ENCODE assay signal across 10 mouse cellular contexts in genomic region chr15:99735631-99736030, GRCm38 (mm10). TPM values are rescaled to one million over a fixed set of nuclear protein-coding genes. Genes with fewer than 3 reads are reported as not detected.
DNase-seq lines count a peak whose midpoint lies in the region; ATAC-seq lines count a peak whose summit lies in the region.
"Had no signal": no experiment of that assay in that cellular context is flagged by ENCODE, and none has a peak within 500 bp of the region (broad histone marks: within the 10 kb centered on the region; RNA-seq: fewer than 3 reads in every experiment).

No protein-coding gene starts in this region.

- no peak for ATAC-seq in megakaryocyte progenitor cell, adult 5-6 weeks (replicated peaks; ENCODE audit: poor library complexity)

- 90% methylated on average over 2 of the region's 2 CpGs for WGBS in forebrain, embryonic 10.5 days
- WGBS in limb, embryonic 10.5 days, result 87% methylated on average over 2 of the region's 2 CpGs

- H3K36me3 ChIP-seq in forebrain, embryonic 10.5 days (replicated peaks), result peaks cover 98% of the 10 kb centered on the region
- H3K36me3 ChIP-seq in limb, embryonic 10.5 days, result peaks cover 98% of the 10 kb centered on the region

- H3K27ac ChIP-seq in forebrain, embryonic 10.5 days, result no peak overlapping the region
- H3K27ac ChIP-seq in limb, embryonic 10.5 days, result no peak overlapping the region
- H3K27ac ChIP-seq: embryonic facial prominence, embryonic 15.5 days had no signal

- H3K4me1 ChIP-seq in forebrain, embryonic 10.5 days, result no peaks in the 10 kb centered on the region
- no peaks in the 10 kb centered on the region for H3K4me1 ChIP-seq in limb, embryonic 10.5 days
- H3K4me1 ChIP-seq: embryonic facial prominence, embryonic 15.5 days had no signal

- DNase-seq in adrenal gland, adult 8-10 months, result peak; percentile 100
- peak; percentile 100 for DNase-seq in cerebellum, adult 9-11 months
- DNase-seq in heart, postnatal 36 days, result peak; percentile 100
- peak; percentile 100 for DNase-seq in left cerebral cortex, adult 9 months (ENCODE audit: low spot score in 2 of 2)
- peak; percentile 100 for DNase-seq in right cerebral cortex, postnatal 4 days
- DNase-seq in forebrain, embryonic 10.5 days (ENCODE audit: extremely low spot score, low spot score), result no peak
- no peak for DNase-seq in limb, embryonic 10.5 days (ENCODE audit: low spot score)

- no peaks in the 10 kb centered on the region for H3K9me3 ChIP-seq in forebrain, embryonic 10.5 days
- no peaks in the 10 kb centered on the region for H3K9me3 ChIP-seq in limb, embryonic 10.5 days (replicated peaks)
- H3K9me3 ChIP-seq: embryonic facial prominence, embryonic 15.5 days had no signal

- no peaks in the 10 kb centered on the region for H3K27me3 ChIP-seq in forebrain, embryonic 10.5 days (ENCODE audit: poor library complexity, severe bottlenecking)
- H3K27me3 ChIP-seq in limb, embryonic 10.5 days (ENCODE audit: low read depth, poor library complexity, severe bottlenecking), result no peaks in the 10 kb centered on the region
- H3K27me3 ChIP-seq: embryonic facial prominence, embryonic 15.5 days had no signal

- H3K4me3 ChIP-seq in forebrain, embryonic 10.5 days, result no peak overlapping the region
- no peak overlapping the region for H3K4me3 ChIP-seq in limb, embryonic 10.5 days
- H3K4me3 ChIP-seq: embryonic facial prominence, embryonic 15.5 days had no signal

- intact Hi-C loops in heart, postnatal 36 days (cut with DNase I), result no loop called here

RNA-seq across cellular contexts. Expression of gene Cox14, which starts 10.2 kb away (rescaled TPM):
- total RNA-seq in adrenal gland, adult 8-10 months (2022), result 100 to 1,000 TPM; 200 to 304 (median 253) TPM
- total RNA-seq in heart, postnatal 36 days (2021), result 100 to 1,000 TPM; 218 to 222 TPM
- polyA plus RNA-seq in forebrain, embryonic 10.5 days (2016; fragmentation: Nextera tagmentation; extraction: Ambion mirVana), result 140 and 146 TPM in 2 replicates
- total RNA-seq in megakaryocyte progenitor cell, adult 5-6 weeks (2015), result 72.7 and 83.5 TPM in 2 replicates
- 28.6 and 30.8 TPM in 2 replicates for total RNA-seq in megakaryocyte progenitor cell, adult 5-6 weeks (2017)
- polyA plus RNA-seq in limb, embryonic 10.5 days (2016; fragmentation: Nextera tagmentation; extraction: Ambion mirVana), result 113 and 127 TPM in 2 replicates

RNA-seq across cellular contexts. Expression of gene Gpd1, which starts 18.3 kb away (rescaled TPM):
- total RNA-seq in adrenal gland, adult 8-10 months (2022), result 100 to 1,000 TPM; 189 to 666 (median 461) TPM
- total RNA-seq in heart, postnatal 36 days (2021), result 10 to 100 TPM; 61.0 to 62.5 TPM
- 0.38 and 0.54 TPM in 2 replicates for polyA plus RNA-seq in forebrain, embryonic 10.5 days (2016; fragmentation: Nextera tagmentation; extraction: Ambion mirVana)
- 0.15 and 0.67 TPM in 2 replicates for total RNA-seq in megakaryocyte progenitor cell, adult 5-6 weeks (2015)
- 1.3 TPM in 2 replicates for total RNA-seq in megakaryocyte progenitor cell, adult 5-6 weeks (2017)
- 0.29 and 0.59 TPM in 2 replicates for polyA plus RNA-seq in limb, embryonic 10.5 days (2016; fragmentation: Nextera tagmentation; extraction: Ambion mirVana)
- total RNA-seq: neutrophil, adult 5-6 weeks had no signal

RNA-seq across cellular contexts. Expression of gene Gm17349, which starts 30.3 kb away (rescaled TPM):
- total RNA-seq in adrenal gland, adult 8-10 months (2022), result 10 to 100 TPM; 30.4 to 55.2 (median 34.8) TPM
- total RNA-seq in heart, postnatal 36 days (2021), result 1 to 10 TPM; 1.8 to 2.4 TPM
- polyA plus RNA-seq in forebrain, embryonic 10.5 days (2016; fragmentation: Nextera tagmentation; extraction: Ambion mirVana), result not detected in 2 replicates
- total RNA-seq in megakaryocyte progenitor cell, adult 5-6 weeks (2015), result not detected in 2 replicates
- not detected in 2 replicates for total RNA-seq in megakaryocyte progenitor cell, adult 5-6 weeks (2017)
- not detected in 2 replicates for polyA plus RNA-seq in limb, embryonic 10.5 days (2016; fragmentation: Nextera tagmentation; extraction: Ambion mirVana)
- total RNA-seq: neutrophil, adult 5-6 weeks had no signal
- polyA plus RNA-seq: embryonic facial prominence, embryonic 15.5 days had no signal

RNA-seq across cellular contexts. Expression of gene Smarcd1, which starts 33.7 kb away (rescaled TPM):
- 10 to 100 TPM; 45.2 to 90.5 (median 62.8) TPM for total RNA-seq in adrenal gland, adult 8-10 months (2022)
- 10 to 100 TPM; 18.7 to 22.1 TPM for total RNA-seq in heart, postnatal 36 days (2021)
- polyA plus RNA-seq in forebrain, embryonic 10.5 days (2016; fragmentation: Nextera tagmentation; extraction: Ambion mirVana), result 91.5 TPM in 2 replicates
- 22.8 and 24.1 TPM in 2 replicates for total RNA-seq in megakaryocyte progenitor cell, adult 5-6 weeks (2015)
- 11.6 and 17.3 TPM in 2 replicates for total RNA-seq in megakaryocyte progenitor cell, adult 5-6 weeks (2017)
- 84.0 and 85.8 TPM in 2 replicates for polyA plus RNA-seq in limb, embryonic 10.5 days (2016; fragmentation: Nextera tagmentation; extraction: Ambion mirVana)

RNA-seq across cellular contexts. Expression of gene Cers5, which starts 37.1 kb away (rescaled TPM):
- 10 to 100 TPM; 58.2 to 67.4 (median 59.8) TPM for total RNA-seq in adrenal gland, adult 8-10 months (2022)
- 10 to 100 TPM; 17.6 to 18.0 TPM for total RNA-seq in heart, postnatal 36 days (2021)
- polyA plus RNA-seq in forebrain, embryonic 10.5 days (2016; fragmentation: Nextera tagmentation; extraction: Ambion mirVana), result 57.6 and 59.5 TPM in 2 replicates
- 42.9 and 49.4 TPM in 2 replicates for total RNA-seq in megakaryocyte progenitor cell, adult 5-6 weeks (2015)
- 20.6 and 23.0 TPM in 2 replicates for total RNA-seq in megakaryocyte progenitor cell, adult 5-6 weeks (2017)
- polyA plus RNA-seq in limb, embryonic 10.5 days (2016; fragmentation: Nextera tagmentation; extraction: Ambion mirVana), result 68.2 and 75.6 TPM in 2 replicates

Comparison
In these comparisons a context has a peak if more than half of its experiments do, and no peak if none do; other contexts are left out.
1. DNase-seq: peak in adrenal gland, adult 8-10 months (single experiment), cerebellum, adult 9-11 months (single experiment), heart, postnatal 36 days (2 of 2), left cerebral cortex, adult 9 months (2 of 2) and right cerebral cortex, postnatal 4 days (single experiment); none in forebrain, embryonic 10.5 days (single experiment) and limb, embryonic 10.5 days (single experiment).
2. RNA of gene Gpd1, which starts 18.3 kb away (total RNA-seq): 189 to 666 TPM in adrenal gland, adult 8-10 months and 61.0 to 62.5 TPM in heart, postnatal 36 days; 0.15 to 1.3 TPM in megakaryocyte progenitor cell, adult 5-6 weeks; every median in the first group is over 10 times any median in the second.
3. RNA of gene Gm17349, which starts 30.3 kb away (total RNA-seq): 30.4 to 55.2 TPM in adrenal gland, adult 8-10 months; 1.8 to 2.4 TPM in heart, postnatal 36 days and not detected in megakaryocyte progenitor cell, adult 5-6 weeks; every median in the first group is over 4 times any median in the second.